Mouse (Mus musculus) cerebellum, adult 18-20 months (tissue): ENCODE data around the gene Tpm3.
A peak's percentile ranks its signal among the peaks of the same experiment; 100 is the strongest.

Experiments
- DNase-seq, 2 experiments: peaks; one replicate each; pipeline ENCODE4 v3.0.0; 2021

Tpm3 gene

DNA sequence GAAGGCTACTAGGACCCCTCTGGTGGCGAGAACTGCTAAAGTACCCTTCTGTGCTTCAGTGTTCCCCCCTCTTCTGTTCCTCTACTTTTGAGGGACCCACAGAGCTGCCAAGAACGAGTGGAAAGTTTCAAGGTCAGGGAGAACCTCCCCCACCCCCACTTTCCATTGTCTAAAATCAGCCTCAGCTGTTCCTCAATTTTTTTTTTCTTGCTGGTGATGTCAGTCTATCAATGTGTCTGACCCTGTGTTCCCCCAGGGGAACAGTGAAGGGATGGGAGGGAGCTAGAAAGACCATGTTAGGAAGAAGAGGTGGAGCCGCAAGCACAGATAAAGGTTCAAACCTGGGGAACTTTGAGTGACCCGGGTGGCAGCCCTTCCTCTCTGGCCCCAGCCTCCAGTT, at the start of gene Tpm3:
Gene Tpm3 (plus strand): TSS at position 356 of the 400 bp plus-strand sequence.
- no peak for DNase-seq

DNA sequence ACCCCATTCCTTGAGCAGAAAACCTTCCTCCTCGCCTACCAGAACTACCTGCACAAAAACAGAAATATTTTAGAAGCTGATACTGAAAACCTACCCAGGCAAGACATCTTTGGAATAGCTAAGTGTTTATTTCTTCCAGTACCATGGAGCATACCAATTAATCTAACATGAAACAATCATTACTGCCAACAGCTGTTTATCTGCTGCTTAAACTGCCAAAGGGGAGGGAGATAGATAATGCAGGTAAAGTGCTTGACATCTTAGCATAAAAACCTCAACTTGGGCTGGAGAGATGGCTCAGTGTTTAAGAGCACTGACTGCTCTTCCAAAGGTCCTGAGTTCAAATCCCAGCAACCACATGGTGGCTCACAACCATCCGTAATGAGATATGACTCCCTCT, 37.8 kb upstream of the Tpm3 start:
- DNase-seq = no peak

DNA sequence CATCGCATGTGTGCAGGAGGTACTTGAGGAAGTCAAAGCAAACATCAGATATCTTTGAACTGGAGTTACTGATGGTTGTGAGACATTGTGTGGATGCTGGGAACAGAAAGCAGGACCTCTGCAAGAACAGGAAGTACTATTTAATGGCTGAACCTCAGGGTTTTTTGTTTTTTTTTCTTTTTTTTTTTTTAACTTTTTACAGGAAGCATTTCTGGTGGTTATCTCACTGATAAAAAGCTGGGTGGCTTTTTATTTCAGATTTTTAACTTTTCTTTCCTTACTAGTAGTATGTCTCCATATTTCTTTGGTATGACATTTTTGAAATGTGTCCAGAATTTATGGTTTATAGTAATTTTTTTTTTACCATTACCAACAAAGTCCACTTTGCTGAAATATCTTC, 36.2 kb upstream of the Tpm3 start:
- no peak for DNase-seq

DNA sequence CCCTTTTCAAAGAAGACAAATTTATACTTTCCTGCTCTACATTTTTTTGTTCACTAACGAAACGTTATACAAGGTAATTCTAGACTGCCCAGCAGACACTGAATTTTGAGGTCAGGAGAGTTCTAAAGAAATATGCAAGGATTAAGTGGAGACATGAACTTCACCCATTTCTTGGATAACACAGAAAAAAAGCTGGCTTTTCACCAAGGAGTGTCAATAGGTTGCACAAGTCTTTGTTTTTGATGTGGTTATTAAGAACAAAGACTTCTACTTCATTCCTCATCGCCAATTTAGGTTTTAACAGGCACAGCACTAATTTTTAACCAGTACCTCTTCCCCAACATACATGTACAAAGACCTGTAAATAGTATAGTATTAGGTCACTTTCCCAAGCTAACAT, 22.8 kb upstream of the Tpm3 start:
- DNase-seq = no peak

DNA sequence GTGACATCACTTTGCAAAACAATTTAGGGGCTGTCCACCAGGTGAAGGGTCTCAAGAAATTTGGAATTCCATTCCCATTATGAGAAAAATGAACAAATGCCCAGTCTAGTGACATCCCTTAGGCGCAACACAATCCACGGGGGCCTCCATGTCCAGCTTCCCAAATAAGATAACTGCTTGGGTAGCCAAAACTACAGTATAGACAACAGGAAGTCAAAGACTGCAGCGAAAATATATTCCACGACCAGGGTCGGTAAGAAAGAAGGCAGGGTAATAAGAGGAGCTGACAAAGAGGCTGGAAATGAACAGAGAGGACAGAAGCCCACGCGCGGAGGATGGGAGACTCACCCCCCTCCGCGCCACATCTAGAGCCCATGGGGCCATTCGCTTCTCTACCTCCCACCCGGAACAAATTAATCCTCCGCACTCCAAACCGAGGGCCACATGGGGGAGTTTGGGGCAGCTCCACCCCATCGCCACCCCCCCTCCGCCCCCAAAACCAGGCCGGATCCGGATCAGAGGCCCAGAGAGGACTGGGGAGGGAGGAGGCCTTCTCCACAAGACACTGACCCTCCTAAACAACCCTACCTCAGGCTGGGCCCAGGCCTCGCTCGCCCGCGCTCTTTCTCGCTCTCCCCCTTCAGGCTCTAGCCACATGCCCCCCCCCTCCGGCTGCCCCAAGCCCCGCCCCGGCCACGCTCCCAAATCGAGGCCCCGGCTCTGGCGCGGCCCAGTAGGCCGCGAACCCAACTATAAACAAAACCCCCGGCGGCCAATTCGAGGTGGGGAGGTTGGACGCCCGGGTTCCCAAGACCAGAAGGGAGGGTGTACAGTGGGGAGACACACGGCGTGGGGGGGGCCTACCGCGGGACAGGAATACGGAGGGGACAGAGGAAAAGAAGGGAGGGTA, 20.8 kb upstream of the Tpm3 start, which contains the start of gene 4933434E20Rik:
Gene 4933434E20Rik (plus strand): TSS at position 196 of the 910 bp plus-strand sequence.
- peak in 1 of 2 experiments; percentile 72 for DNase-seq

DNA sequence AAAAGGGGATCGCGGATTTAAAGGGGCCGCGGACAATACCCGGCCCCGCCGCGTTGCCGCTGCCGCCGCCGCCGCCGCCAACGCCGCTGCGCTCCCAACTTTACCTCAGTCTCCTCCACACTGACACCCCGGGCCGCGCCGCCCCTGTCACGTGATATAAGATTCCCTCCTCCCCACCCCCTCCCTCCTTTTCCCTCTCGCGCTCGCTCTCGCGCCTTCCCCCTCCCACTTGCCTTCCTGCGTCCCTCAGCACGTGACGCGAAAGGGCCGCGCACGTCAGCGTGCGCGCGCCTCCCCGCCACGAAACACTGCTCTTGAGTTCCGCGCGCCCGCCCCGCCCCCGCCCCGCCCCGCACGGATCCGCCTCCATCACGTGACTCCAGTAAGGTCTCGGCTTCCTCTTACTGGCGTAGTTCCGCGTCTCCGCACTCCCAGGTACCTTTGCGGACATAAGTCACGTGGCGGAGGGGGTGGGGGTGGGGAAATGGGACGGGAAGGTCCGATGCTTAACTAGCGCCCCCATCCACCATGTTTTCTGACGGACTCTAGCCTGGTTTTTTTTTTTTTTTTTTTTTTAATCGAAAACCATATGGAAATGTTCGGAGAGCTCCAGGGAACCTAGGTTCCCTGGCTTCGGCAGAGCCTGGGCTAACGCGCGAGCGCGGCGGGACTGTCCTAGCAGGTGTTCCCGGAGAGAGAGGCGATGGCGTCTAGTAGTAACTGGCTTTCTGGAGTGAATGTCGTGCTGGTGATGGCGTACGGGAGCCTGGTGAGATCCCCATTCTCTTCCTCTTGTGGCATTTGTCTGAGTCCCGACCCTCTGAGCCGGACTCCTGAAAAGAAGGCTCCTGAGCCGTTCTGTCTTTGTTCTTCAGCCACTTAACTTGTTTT, 19.9 kb upstream of the Tpm3 start, which contains the start of gene Ubap2l:
Gene Ubap2l (minus strand): TSS at position 278 of the 891 bp plus-strand sequence.
- DNase-seq = peak; percentile 94

DNA sequence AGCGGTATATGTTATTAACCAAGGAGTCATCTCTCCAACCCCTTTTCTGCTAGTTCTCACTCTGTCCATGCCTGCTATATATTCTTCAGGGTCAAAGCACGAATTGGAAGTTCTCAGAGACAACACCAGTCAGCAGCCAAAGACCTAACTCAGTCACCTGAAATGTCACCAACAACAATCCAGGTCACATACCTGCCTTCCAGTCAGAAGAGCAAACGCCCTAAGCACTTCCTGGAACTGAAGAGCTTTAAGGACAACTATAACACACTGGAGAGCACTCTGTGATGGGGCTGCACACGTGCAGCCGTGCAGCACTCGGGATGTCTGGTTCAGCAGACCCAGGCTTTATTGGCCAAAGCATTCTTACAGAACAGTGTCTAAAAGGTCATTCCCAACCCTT, 10.9 kb upstream of the Tpm3 start:
- no peak for DNase-seq

DNA sequence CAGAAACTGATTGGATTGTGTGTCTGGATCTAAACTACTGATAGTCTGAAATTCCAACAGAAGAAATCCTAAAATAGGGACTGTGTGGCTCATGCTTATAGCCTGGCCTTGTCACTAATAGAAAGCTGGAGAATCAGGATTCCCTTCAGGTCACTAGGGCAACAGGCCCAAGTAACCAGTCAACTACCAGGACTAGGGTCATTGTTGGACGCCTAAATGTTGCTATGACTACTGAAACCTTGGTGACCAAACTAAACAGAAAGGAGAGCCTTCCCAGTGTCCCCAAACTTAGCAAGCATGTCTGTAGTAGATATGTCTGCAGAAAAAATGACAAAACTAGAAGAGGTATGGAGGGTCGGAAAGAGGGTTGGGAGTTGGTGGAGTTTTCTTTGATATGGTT, 9.9 kb upstream of the Tpm3 start:
- no peak for DNase-seq

DNA sequence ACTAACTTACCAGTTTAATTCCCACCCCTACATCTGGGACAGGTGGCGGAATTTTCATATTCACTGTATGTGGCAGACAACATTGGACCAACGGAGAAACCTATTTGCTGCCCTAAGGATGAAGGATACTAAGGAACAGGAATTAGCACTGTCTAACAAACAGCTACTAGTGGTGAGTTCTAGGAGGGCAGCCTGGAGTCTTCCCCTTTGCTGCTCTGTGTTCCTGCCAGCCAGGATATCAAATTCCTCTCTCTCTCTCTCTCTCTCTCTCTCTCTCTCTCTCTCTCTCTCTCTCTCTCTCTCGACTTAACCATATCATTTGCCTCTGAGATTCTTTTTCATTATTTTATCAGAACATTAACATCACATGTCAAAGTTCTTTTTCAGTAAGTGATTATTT, 8.1 kb upstream of the Tpm3 start:
- no peak for DNase-seq

DNA sequence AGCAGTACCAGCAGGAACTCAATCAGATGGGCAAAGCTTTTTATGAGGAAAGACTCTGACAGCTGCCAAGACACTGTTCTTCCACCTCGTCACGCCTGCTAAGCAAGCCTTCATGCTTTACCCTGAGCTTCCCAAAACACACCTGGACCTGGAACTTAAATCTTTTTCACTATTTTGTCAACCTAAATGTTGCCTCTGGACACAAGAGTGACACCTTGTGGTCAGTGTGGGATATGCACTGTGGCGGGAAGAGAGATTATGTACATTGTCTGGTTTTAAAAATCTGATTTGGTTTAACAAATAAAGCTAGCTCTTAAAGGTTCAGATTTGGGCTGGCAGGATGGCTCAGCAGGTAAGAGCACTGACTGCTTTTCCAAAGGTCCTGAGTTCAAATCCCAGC, 6.9 kb upstream of the Tpm3 start:
- peak; percentile 47 to 54 for DNase-seq

DNA sequence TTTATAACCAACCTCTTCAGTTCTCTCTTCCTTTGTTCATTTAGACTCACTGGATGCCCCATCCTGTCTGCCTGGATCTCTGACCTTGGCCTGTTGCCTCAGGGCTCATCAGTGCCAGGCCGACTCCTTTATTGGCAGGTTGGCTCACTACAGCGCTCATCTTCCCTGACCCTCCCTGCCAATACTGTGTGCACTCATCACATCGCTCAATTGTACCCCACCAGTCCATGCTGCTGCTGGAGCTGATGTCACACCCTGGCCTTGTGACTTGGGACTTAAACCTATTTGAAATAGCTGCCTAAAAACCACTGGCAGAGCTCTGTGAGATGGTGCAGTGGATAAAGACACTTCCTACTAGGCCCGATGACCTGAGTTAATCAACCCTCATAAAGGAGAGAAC, 4.6 kb upstream of the Tpm3 start:
- DNase-seq = no peak

DNA sequence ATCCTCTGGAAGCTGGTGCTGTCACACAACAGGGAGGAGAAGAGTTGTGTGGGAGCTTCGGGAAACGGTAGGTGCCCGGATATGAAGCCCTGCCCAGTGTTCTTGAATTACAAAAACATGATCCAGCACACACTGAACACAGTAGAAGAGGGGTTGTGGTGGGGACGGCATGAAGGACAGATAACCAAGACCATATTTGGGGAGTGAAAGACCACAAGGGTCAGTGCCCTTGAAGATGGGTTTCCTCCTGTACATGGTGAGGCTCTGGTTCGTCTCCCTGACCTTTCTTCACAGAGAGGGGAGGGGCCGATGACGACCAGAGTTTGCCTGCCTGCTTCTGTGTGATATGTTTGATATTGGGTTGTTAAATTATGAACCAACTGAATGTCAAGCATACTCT, 2.8 kb upstream of the Tpm3 start:
- no peak for DNase-seq

DNA sequence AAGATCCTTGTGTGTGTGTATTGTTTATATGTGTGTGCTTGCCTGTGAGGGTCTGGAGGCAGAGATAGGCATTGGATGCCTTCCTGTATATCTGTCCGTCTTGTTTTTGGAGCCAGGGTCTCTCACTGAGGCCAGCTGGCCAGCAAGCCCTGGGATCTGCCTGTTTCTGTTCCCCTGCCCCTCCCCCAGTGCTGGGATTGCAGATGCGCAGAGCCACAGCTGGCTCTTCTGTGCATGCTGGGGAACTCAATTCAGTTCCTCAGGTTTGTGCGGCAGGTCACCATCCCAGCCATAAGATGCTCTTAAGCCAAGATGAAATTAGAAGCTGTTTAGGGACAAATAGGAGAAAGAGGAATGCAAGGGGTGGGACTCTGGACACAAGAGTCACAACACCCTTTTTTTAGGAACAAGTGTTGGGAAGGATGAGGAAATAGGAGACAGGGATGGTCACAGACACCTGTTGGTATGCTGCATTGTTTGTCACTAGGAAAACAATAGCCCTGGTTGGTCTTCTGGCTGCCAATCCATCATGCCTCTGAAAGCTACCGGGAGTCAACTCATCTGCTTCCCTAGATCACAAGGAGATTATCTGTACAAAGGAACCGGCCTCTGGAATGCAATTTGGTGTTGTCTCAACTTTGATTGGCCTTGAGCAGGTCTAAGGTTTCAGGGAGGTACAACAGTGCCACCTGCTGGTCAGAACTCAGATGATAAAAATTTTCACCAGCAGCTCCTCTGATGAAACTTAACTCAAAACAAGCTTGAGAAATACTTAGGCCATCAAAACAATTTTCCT, 4.7 kb downstream of the Tpm3 start:
- peak; percentile 78 to 85 for DNase-seq

DNA sequence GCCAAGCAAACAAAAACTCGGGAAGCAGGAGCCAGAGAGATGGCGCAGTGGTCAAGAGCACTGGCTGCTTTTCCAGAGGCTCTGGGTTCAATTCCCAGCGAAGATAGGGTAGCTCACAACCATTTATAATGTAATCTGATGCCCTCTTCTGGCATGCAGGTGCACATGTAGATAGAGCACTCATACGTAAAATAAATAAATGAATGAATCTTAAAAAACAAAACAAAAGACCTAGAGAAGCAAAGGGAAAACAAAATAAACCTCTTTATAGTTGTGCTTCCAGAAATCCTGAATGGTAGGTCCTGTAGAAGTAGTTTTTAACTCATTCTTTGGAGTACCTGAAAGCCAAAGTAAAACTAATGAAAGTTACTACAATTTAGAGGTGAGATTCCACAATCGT, 5.8 kb downstream of the Tpm3 start:
- DNase-seq = no peak

DNA sequence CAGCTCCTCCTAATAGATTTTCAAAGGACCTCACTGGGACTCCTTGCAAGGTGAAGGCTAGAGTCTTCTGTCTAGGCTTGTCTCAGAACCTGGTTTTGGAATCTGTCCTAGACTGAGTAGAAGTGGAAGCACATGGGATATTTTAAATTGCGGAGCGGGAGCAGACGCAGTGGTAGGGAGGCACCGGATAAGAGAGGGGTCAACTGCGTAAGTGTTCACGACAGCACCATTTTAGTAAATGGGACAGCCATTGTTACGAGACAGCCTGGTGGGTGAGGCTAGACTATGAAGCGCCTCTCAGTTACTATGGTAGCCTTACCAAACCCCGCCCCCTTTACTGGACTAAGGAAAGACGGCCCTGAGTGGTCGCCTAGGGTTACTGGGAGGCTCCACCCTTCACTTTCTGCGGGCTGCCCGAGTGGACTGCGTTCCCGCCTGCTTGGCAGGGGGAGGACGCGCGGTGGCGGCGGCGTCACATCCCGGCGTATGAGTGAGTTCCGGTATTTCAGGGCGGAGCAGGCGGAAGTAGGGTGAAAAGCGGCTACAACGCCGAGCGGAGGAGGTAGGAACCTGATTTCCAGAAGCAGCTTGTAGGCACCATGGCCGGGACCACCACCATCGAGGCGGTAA, 6.8 kb downstream of the Tpm3 start:
- peak; percentile 89 to 93 for DNase-seq

DNA sequence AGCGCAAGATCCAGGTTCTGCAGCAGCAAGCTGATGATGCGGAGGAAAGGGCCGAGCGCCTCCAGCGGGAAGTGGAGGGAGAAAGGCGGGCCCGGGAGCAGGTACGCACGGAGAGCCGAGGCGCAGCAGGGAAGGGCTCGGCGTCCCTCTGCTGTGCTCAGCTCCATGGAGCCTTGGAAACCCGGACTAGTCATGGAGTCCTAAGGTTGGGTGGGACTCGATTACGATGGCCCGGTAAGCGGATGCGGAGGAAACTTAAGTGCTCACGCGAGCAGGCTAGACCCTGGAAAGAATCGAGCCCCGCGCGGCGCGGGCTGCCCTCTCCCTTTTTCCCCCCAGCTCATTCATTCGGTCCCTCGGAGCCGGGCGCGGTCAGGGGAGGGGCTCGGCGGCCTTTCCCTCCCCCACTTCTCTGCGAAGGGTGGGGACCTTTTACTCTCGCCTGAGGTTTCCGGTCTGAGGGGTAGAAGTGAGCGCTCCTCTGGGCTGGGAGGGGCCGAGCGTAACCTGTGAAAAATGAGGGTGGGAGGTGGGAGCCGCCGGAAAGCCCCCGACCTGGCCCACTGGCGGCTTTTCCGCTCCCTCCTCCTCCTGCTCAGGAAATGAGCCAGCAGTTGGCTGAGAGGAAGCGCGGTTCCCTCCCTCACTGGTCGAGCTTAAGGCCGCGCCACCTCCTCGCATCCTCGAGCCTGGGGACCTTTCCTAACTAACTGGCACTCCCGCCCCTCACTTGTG, 7.5 kb downstream of the Tpm3 start:
- peak; percentile 35 to 41 for DNase-seq

DNA sequence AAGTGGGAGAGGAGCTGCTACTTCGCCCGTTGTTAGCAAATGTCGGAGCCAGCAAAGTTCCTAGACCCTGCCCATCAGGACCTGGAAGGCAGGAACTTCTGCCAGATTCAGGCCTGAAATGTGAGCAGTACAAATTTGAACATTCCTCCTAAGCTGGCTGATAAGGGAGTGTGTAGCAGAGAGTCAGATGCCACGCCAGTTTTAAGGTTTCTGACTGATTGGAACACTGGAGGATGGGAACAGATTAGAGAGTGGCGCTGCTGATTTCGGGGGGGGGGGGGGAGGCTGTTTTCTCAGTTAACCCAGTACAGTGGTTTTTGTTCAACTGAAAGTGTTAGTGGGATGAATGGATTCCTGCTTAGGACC, 8.0 kb downstream of the Tpm3 start:
- no peak for DNase-seq

DNA sequence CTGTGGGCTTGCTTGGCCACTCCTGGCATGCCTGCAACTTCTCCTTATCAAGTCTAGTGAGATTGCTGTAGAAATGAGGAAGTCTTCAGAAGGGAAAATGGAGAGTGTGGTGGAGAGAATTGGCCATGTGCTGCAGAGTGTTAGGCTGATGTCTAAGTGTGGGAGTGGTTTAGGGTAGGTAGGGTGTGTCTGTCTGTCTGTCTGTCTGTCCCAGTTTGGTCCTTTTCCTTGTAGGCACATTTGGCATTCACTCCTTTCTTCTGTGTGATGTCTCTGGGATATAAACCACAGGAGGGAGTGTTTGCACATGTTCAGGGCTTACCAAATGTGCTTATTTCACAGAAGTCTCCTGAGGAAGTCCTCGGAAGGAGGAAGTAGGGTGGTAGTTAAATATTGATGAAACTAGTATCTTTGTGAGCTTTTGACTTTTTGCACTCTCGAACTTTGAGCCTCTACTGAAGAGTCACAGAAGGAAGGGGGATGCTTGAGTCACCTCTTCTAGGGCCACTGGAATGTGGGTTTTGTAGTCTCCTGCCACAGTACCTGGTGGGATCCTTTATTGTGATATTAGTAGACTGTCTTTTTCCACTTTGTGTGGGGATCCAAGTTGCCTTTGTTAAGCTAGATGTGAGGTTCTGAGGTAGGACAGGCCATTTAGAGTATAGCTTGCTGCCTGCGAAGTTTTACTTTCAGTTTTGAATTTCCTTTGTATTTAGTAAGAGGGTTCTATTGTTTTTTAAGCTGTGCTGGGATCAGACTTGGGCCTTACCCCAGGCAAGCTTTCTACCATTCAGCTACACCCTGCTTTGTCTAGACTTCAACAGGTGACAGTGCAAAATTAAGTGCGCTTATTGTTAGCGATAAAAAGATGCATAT, 9.2 kb downstream of the Tpm3 start:
- DNase-seq = no peak

DNA sequence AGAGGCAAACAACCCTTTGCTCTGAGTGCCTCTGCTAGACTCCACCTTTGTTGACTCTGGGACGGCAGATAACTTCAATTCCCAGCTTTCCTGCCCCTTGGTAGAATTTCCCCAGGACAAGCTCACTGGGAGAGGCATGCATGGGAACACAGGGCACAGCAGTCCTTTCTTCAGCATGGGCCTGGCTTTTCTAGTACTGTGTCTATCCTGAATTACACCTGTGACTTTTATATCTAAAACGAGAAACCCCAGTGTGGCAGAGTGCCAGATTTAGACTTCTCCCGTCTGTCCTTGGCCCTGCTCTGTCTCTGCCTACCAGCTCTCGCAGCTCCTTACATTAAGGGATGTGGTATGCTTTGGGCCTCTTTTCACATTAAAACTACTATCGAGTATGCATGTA, 10.6 kb downstream of the Tpm3 start:
- DNase-seq = peak; percentile 34 to 38

DNA sequence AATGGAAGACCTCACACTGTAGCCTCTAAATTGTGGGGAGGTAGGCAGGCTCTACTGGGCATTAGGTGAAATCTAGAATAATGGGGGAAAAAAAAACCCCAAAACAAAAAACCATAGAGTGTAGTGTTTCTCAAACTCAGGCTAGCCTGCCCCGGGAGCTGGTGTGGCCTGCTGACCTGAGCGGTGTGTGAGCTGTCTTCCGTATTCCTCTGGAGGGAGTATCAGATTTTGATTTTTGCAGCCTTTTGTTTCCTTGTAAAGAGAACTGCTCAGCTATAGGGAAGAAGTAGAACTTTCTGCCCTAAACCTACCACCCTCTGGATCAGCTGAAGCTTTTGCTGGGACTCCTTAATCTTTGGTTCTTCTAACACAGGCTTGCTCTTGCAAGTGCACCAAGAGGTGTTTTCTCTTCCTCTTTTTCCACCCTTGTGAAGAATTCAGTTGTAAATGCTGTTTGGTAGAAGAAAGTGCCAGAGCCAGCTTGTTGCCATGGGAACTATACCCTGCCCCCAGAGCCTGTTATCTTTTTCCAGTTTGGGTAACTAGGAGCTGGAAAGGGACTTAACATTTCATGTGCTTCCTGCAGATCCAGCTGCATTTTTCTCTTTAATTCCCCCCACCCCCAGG, 11.4 kb downstream of the Tpm3 start:
- DNase-seq = no peak
